Mouse (Mus musculus) forebrain, embryonic 15.5 days (tissue): ENCODE results near the gene Aldh1l1. TPM values are rescaled to one million over a fixed set of nuclear protein-coding genes. Genes with fewer than 3 reads are reported as not detected.

Source experiments
- ATAC-seq: fragments of 200-750 bp; cut with Nextera tagmentation; replicated peaks from 2 replicates; pipeline ENCODE4 v1.8.0; 2017; ENCODE audit warnings: mild to moderate bottlenecking, moderate TSS enrichment, moderate library complexity
- H3K27ac ChIP-seq: fragments of 300-500 bp; sonication (generic); replicated peaks from 2 replicates; pipeline ENCODE4 v1.5.1; 2015; ENCODE audit warnings: mild to moderate bottlenecking, inconsistent platforms
- H3K27me3 ChIP-seq: fragments of 300-500 bp; sonication (generic); 2 replicates; pipeline ENCODE4 v1.6.1; 2015; ENCODE audit warnings: inconsistent platforms
- H3K36me3 ChIP-seq: fragments of 300-500 bp; sonication (generic); 2 replicates; pipeline ENCODE4 v1.6.1; 2015; ENCODE audit warnings: mild to moderate bottlenecking, inconsistent platforms
- H3K4me1 ChIP-seq: fragments of 300-500 bp; sonication (generic); 2 replicates; pipeline ENCODE4 v1.6.1; 2015; ENCODE audit warnings: inconsistent platforms
- H3K4me2 ChIP-seq: fragments of 300-500 bp; sonication (generic); replicated peaks from 2 replicates; pipeline ENCODE4 v1.6.1; 2015; ENCODE audit warnings: mild to moderate bottlenecking, inconsistent platforms
- H3K4me3 ChIP-seq: fragments of 300-500 bp; sonication (generic); 2 replicates; pipeline ENCODE4 v1.5.1; 2015; ENCODE audit warnings: mild to moderate bottlenecking, inconsistent platforms
- H3K9ac ChIP-seq: fragments of 300-500 bp; sonication (generic); replicated peaks from 2 replicates; pipeline ENCODE4 v1.6.1; 2015; ENCODE audit warnings: mild to moderate bottlenecking, inconsistent platforms
- H3K9me3 ChIP-seq: fragments of 300-500 bp; sonication (generic); 2 replicates; pipeline ENCODE4 v1.6.1; 2016; ENCODE audit warnings: inconsistent platforms
- WGBS: fragments of 180-500 bp; shearing (Covaris S2); methylation state at CpG from one replicate; pipeline ENCODE4 v1.1.7; 2015; ENCODE audit warnings: mixed read lengths; 5-methylcytosine and 5-hydroxymethylcytosine counted together
- polyA plus RNA-seq: library from polyadenylated mRNA; unstranded; fragments of >200 nt; fragmentation: Nextera tagmentation; extraction: Ambion mirVana; gene quantifications from 2 replicates; pipeline ENCODE4 v1.2.1, GENCODE M21; 2015

The Aldh1l1 gene
- polyA plus RNA-seq, 1 experiment from 2014 or later = 35.6 TPM

DNA sequence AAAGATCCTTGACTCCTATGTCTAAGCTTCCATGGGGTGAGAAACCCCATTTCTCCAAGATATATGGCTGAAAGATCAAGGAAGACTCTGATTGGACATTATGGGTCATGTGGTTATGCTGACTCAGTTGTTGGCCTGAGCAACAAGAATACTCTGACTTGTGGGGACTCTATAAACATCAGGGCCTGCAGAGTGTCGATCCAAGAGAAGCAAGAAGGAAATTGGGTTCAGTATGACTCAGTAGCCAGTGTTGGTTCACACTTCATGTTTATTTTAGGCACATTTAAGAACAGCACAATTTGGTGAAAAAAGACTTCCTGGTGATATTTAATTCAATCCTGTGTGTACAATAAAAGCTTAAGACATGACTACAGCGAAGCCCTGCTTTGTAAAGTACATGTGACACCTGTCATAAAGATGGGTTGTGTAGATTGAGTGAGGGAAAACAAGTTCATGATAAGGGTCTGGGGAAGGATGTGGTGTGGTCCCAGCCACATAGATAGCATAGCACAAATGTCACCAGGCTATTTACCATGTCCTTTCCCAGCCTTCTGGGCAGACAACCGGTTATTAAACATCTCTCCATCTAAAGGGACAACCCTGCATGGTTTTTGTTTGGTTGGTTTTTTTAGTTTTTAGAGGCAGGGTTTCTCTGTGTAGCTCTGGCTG is 74.3 kb downstream of the Aldh1l1 start:
- ATAC-seq = no peak
- H3K4me3 ChIP-seq = no peak overlapping the region
- no peaks in the 10 kb centered on the region for H3K36me3 ChIP-seq
- no peak overlapping the region for H3K4me2 ChIP-seq
- no peak overlapping the region for H3K9ac ChIP-seq
- no peaks in the 10 kb centered on the region for H3K27me3 ChIP-seq
- H3K27ac ChIP-seq = 0 out of 2 replicates have a peak overlapping the region, but pooled peaks have one; percentile 34
- 91% methylated on average over 3 of the region's 3 CpGs for WGBS
- H3K9me3 ChIP-seq = no peaks in the 10 kb centered on the region
- H3K4me1 ChIP-seq = peaks cover 7% of the 10 kb centered on the region

DNA sequence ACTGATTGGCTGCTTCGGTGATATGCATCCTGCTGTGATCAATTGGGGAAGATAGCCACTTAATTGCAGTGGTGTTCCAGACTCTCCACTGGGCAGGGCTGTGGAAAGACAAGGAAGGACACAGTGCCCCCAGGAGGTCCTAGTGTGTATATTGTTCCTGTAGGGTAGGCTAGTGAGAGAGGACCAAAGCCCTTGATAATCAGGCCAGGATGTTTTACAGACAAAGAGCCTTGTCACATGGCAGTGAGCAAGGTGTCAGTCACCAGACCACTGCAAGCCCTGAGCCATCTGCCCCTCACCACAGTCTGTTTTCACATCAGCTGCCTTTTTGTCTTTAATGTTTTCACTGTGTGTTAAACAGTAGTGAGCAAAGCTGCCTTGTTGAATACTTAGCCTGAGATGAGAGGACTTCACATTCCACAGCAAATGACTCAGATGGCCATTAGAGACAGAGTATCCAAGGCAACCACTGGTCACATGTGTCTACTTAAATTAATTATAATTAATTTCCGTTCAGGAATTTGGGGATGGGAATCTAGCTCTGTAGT is 75.1 kb downstream of the Aldh1l1 start:
- Histone ChIP-seq H3K27me3 (no peaks in the 10 kb centered on the region), H3K9ac (no peak overlapping the region), H3K9me3 (no peaks in the 10 kb centered on the region), H3K36me3 (no peaks in the 10 kb centered on the region), H3K4me2 (no peak overlapping the region), H3K27ac (0 out of 2 replicates have a peak overlapping the region, but pooled peaks have one; percentile 34), H3K4me1 (peaks cover 7% of the 10 kb centered on the region), H3K4me3 (no peak overlapping the region)
- peak; percentile 54 for ATAC-seq
- WGBS = 10% methylated on average over 2 of the region's 2 CpGs

GRCm38 (mm10) chr6:90564240-90564639 is 78.0 kb downstream of the Aldh1l1 start:
- H3K4me1 ChIP-seq = peaks cover 7% of the 10 kb centered on the region
- H3K27me3 ChIP-seq = no peaks in the 10 kb centered on the region
- no peak for ATAC-seq
- H3K27ac ChIP-seq = no peak overlapping the region
- no peak overlapping the region for H3K4me2 ChIP-seq
- no peak overlapping the region for H3K9ac ChIP-seq
- H3K36me3 ChIP-seq = no peaks in the 10 kb centered on the region
- WGBS = 85% methylated on average over 9 of the region's 9 CpGs
- no peak overlapping the region for H3K4me3 ChIP-seq
- no peaks in the 10 kb centered on the region for H3K9me3 ChIP-seq

DNA sequence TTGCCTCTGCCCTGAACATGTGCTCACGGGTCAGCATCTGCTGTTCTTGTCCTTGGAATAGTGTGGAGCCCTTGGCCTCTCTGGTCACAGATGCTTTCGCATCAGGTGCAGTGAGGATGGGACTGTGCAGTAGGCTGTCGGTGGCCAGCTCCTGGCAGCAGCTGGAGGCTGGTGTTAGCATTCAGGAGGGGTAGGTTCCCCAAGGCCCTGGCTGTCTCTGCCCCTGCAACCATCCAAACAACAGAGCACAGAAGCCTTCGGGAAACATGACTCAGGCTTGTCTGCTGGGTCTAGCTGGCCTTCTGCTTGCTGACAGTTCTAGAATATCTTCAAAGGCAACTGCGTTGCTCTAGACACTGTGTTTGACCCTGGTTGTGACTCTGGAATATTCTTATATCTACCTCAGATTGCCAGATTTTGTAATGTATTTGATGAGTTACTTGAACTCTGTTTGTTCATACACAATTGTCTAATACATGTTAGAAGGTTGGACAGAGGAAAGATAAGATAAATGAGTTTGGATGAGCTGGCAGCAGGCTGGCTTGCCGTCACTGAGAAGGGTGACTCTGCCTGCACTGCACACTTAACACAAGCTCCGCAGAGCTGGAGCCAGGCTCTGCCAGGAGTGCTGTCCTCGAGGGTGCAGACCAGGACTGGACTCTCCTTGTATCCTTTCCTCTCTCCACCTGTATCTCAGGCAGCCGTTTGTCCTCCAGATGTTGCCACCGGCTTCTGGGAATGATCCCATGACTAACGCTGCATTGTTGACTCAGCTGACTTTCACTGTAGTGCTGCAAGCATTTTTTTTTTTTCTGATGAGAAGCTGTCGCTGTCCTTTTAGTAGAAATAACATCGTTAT is 79.4 kb downstream of the Aldh1l1 start:
- Histone ChIP-seq H3K9me3 (no peaks in the 10 kb centered on the region), H3K36me3 (no peaks in the 10 kb centered on the region), H3K4me2 (no peak overlapping the region), H3K27me3 (no peaks in the 10 kb centered on the region), H3K4me1 (peaks cover 7% of the 10 kb centered on the region), H3K4me3 (no peak overlapping the region), H3K9ac (no peak overlapping the region), H3K27ac (no peak overlapping the region)
- 62% methylated on average over 13 of the region's 13 CpGs for WGBS
- no peak for ATAC-seq

DNA sequence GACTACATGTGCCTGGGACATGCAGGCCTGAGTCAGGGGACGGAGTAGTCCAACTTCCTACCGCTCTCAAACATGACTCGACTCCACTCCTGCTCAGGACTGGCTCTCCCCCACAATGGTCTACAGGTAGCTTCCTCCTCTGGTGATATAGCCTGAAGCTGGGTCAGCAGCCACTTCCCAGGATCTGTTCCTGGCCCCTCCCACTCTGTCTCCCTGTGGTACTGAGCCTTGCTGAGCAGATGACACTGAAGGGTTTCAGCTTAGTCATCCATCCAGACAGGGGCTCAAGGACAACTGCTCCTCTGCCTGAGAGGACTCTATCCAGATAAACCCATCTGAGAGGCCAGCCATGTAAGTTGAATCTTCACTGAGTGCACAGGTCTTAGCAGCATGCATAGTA is 81.3 kb downstream of the Aldh1l1 start:
- H3K27me3 ChIP-seq = no peaks in the 10 kb centered on the region
- H3K36me3 ChIP-seq = no peaks in the 10 kb centered on the region
- no peak overlapping the region for H3K4me2 ChIP-seq
- H3K9me3 ChIP-seq = no peaks in the 10 kb centered on the region
- H3K4me3 ChIP-seq = no peak overlapping the region
- H3K9ac ChIP-seq = no peak overlapping the region
- 87% methylated on average over 3 of the region's 3 CpGs for WGBS
- ATAC-seq = no peak
- H3K27ac ChIP-seq = no peak overlapping the region
- H3K4me1 ChIP-seq = no peaks in the 10 kb centered on the region

DNA sequence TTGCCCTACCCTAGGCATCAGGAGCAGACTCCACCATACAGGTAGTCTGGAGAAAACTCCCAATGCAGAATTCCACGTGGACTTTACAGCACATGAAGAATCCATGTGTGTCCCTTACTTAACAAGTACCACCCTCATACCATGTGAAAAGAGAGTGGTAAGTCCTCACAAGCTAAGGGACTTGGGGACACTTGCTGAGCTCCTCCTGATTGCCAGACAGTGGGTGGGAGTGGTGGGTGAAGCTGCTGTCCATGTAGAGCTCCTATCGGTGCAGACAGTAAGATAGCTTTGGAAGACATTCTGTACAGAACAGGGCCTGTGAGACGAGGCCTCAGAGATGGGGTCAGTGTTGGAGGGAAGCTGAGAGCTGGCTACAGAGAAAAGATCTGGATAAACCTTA is 81.7 kb downstream of the Aldh1l1 start:
- Histone ChIP-seq H3K4me3 (no peak overlapping the region), H3K4me2 (no peak overlapping the region), H3K9ac (no peak overlapping the region), H3K36me3 (no peaks in the 10 kb centered on the region), H3K27ac (no peak overlapping the region), H3K27me3 (no peaks in the 10 kb centered on the region), H3K9me3 (no peaks in the 10 kb centered on the region), H3K4me1 (no peaks in the 10 kb centered on the region)
- 80% methylated on average over 3 of the region's 3 CpGs for WGBS
- ATAC-seq = no peak

GRCm38 (mm10) chr6:90568721-90569120 is 82.5 kb downstream of the Aldh1l1 start:
- H3K27ac ChIP-seq = no peak overlapping the region
- no peaks in the 10 kb centered on the region for H3K9me3 ChIP-seq
- 81% methylated on average over 4 of the region's 4 CpGs for WGBS
- no peaks in the 10 kb centered on the region for H3K36me3 ChIP-seq
- no peaks in the 10 kb centered on the region for H3K27me3 ChIP-seq
- no peak overlapping the region for H3K4me3 ChIP-seq
- H3K9ac ChIP-seq = no peak overlapping the region
- no peaks in the 10 kb centered on the region for H3K4me1 ChIP-seq
- ATAC-seq = no peak
- H3K4me2 ChIP-seq = no peak overlapping the region

DNA sequence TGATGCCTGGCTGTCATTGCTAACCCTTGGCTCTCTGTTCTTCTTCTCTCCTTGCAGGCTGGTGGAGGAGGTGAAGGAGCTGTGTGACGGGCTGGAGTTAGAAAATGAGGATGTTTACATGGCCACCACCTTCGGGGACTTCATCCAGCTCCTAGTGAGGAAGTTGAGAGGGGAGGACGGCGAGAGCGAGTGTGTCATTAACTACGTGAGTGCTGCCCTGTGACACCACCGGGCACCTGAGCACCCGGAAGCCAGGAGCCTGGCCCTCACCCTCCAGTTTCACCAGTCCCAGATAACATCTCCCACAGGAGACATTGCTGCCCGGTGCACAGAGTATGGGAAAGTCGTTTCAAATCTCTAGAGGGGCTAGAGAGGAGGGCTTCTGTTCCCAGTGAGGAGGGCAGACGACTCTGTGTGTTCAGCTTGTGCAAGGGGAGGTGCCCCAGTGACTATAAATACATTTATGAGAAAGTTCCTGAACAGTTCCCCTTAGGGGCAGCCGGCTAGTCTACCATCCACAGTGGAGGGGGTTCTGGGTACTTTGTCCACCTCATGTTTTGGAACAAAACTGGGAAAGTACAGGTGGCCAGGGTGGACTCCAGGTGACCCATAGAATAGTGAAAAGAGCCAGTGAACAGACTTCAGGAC is 83.6 kb downstream of the Aldh1l1 start:
- no peaks in the 10 kb centered on the region for H3K9me3 ChIP-seq
- no peaks in the 10 kb centered on the region for H3K4me1 ChIP-seq
- no peaks in the 10 kb centered on the region for H3K36me3 ChIP-seq
- H3K4me2 ChIP-seq = no peak overlapping the region
- no peak for ATAC-seq
- H3K4me3 ChIP-seq = no peak overlapping the region
- no peak overlapping the region for H3K9ac ChIP-seq
- WGBS = 78% methylated on average over 12 of the region's 12 CpGs
- H3K27me3 ChIP-seq = no peaks in the 10 kb centered on the region
- no peak overlapping the region for H3K27ac ChIP-seq

DNA sequence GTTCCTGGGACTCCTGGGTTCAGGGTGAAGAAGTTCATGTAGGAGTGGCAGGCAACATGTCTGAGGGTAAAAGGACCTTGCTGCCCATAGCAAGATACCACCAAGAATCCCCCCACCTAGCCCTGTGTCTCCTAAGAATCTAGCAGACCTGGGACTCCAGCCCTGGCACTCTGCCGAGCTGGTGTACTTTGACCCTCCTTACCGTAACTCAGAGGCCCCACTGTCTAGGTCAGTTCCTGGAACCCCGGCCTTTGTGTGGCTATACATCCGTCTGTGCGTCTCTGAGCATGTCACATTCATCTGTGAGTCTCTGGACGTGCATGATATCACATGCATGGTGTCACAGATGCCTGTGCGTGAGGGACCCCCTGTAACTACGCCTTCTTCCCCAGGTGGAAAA is 84.2 kb downstream of the Aldh1l1 start:
- H3K9ac ChIP-seq = no peak overlapping the region
- ATAC-seq = no peak
- H3K27ac ChIP-seq = no peak overlapping the region
- no peaks in the 10 kb centered on the region for H3K9me3 ChIP-seq
- H3K27me3 ChIP-seq = no peaks in the 10 kb centered on the region
- no peak overlapping the region for H3K4me3 ChIP-seq
- H3K4me2 ChIP-seq = no peak overlapping the region
- WGBS = 88% methylated on average over 8 of the region's 8 CpGs
- no peaks in the 10 kb centered on the region for H3K4me1 ChIP-seq
- H3K36me3 ChIP-seq = no peaks in the 10 kb centered on the region

GRCm38 (mm10) chr6:90575261-90575715 is 89.1 kb downstream of the Aldh1l1 start:
- no peak overlapping the region for H3K4me3 ChIP-seq
- WGBS = 39% methylated on average over 3 of the region's 3 CpGs
- no peak overlapping the region for H3K4me2 ChIP-seq
- H3K9ac ChIP-seq = no peak overlapping the region
- H3K27me3 ChIP-seq = no peaks in the 10 kb centered on the region
- ATAC-seq = peak; percentile 64
- no peaks in the 10 kb centered on the region for H3K36me3 ChIP-seq
- no peaks in the 10 kb centered on the region for H3K4me1 ChIP-seq
- H3K27ac ChIP-seq = no peak overlapping the region
- no peaks in the 10 kb centered on the region for H3K9me3 ChIP-seq

GRCm38 (mm10) chr6:90578174-90578573 is 91.9 kb downstream of the Aldh1l1 start:
- peak; percentile 55 for ATAC-seq
- Histone ChIP-seq H3K27me3 (no peaks in the 10 kb centered on the region), H3K4me2 (no peak overlapping the region), H3K36me3 (no peaks in the 10 kb centered on the region), H3K9me3 (no peaks in the 10 kb centered on the region), H3K9ac (no peak overlapping the region), H3K4me3 (no peak overlapping the region), H3K27ac (no peak overlapping the region), H3K4me1 (no peaks in the 10 kb centered on the region)
- WGBS = 44% methylated on average over 3 of the region's 3 CpGs

- H3K9me3 ChIP-seq = no peaks in the 10 kb centered on the region
- H3K27ac ChIP-seq = no peak overlapping the region
- H3K4me1 ChIP-seq = no peaks in the 10 kb centered on the region
- H3K27me3 ChIP-seq = no peaks in the 10 kb centered on the region
- H3K4me3 ChIP-seq = no peak overlapping the region
- H3K4me2 ChIP-seq = no peak overlapping the region
- ATAC-seq = no peak
- 78% methylated on average over 2 of the region's 2 CpGs for WGBS
- H3K36me3 ChIP-seq = no peaks in the 10 kb centered on the region
- no peak overlapping the region for H3K9ac ChIP-seq
Observed at GRCm38 (mm10) chr6:90582331-90582730, 96.1 kb downstream of the Aldh1l1 start.
